Mouse (Mus musculus): Measurements from ENCODE around the gene Tmem210. TPM values are rescaled to one million over a fixed set of nuclear protein-coding genes. Genes with fewer than 3 reads are reported as not detected.

Gene Tmem210
- total and polyA plus RNA-seq, 3 experiments: not detected

GRCm38 (mm10) chr2:25267241-25267640 lies 20.7 kb upstream of the Tmem210 start:
- Histone ChIP-seq H3K27me3 (ENCODE audit: control insufficient read depth in 1 of 2, insufficient read depth in 2 of 2, low read length in 2 of 2) (no peaks in the 10 kb centered on the region), H3K4me1 (ENCODE audit: control insufficient read depth in 1 of 2, insufficient read depth in 2 of 2, low read length in 2 of 2) (peaks cover 10 to 53% of the 10 kb centered on the region in 2 experiments), H3K9ac (ENCODE audit: control insufficient read depth, low read depth, low read length, poor library complexity, severe bottlenecking) (peak overlapping the region; percentile 66), H3K4me3 (ENCODE audit: control insufficient read depth in 1 of 2, insufficient read depth in 1 of 2, low read depth in 2 of 2, low read length in 2 of 2) (peak overlapping the region; percentile 46 to 63), H3K36me3 (ENCODE audit: control insufficient read depth in 1 of 2, insufficient read depth in 2 of 2, low read length in 2 of 2) (peaks cover 0 to 41% of the 10 kb centered on the region in 2 experiments; a peak in 3 of 4 replicates), H3K27ac (ENCODE audit: control insufficient read depth, low read depth, low read length) (peak overlapping the region; percentile 70), H3K9me3 (replicated peaks; ENCODE audit: insufficient read depth, low read length) (no peaks in the 10 kb centered on the region), H3K79me2 (ENCODE audit: control insufficient read depth, insufficient read depth, low read length, poor library complexity) (peaks cover 70% of the 10 kb centered on the region)
- peak; percentile 51 for DNase-seq (ENCODE audit: low read depth, low spot score)
- 0 out of 4 replicates have a peak, but pooled peaks of 1 of the 2 experiments have one; percentile 18 for TF ChIP-seq POLR2A (IDR thresholded peaks at IDR 0.05; ENCODE audit: control insufficient read depth in 1 of 2, insufficient read depth in 1 of 2, low read depth in 1 of 2, low read length in 2 of 2, poor library complexity in 1 of 2)
- no peak for TF ChIP-seq SIN3A (IDR thresholded peaks at IDR 0.05; ENCODE audit: low read length)

- no peak for TF ChIP-seq HCFC1 (IDR thresholded peaks at IDR 0.05; ENCODE audit: low read depth, low read length)
- no peak for TF ChIP-seq ZKSCAN1 (IDR thresholded peaks at IDR 0.05; ENCODE audit: low read depth, low read length)
- TF ChIP-seq ETS1 (IDR thresholded peaks at IDR 0.05; ENCODE audit: low read depth, low read length): peak; percentile 53; the same call in 1 of the 2 replicates
- H3K4me3 ChIP-seq (ENCODE audit: control insufficient read depth in 1 of 2, insufficient read depth in 1 of 2, low read depth in 2 of 2, low read length in 2 of 2): no peak overlapping the region
- H3K79me2 ChIP-seq (ENCODE audit: control insufficient read depth, insufficient read depth, low read length, poor library complexity): peaks cover 72% of the 10 kb centered on the region
- H3K27me3 ChIP-seq (ENCODE audit: control insufficient read depth in 1 of 2, insufficient read depth in 2 of 2, low read length in 2 of 2): no peaks in the 10 kb centered on the region
- H3K9ac ChIP-seq (ENCODE audit: control insufficient read depth, low read depth, low read length, poor library complexity, severe bottlenecking): no peak overlapping the region; the same call in 1 of the 2 replicates
- H3K27ac ChIP-seq (ENCODE audit: control insufficient read depth, low read depth, low read length): peak overlapping the region; percentile 29
- H3K36me3 ChIP-seq (ENCODE audit: control insufficient read depth in 1 of 2, insufficient read depth in 2 of 2, low read length in 2 of 2): peaks cover 0 to 41% of the 10 kb centered on the region in 2 experiments; a peak in 3 of 4 replicates
- no peak for DNase-seq (ENCODE audit: low read depth, low spot score)
- peaks cover 10 to 53% of the 10 kb centered on the region in 2 experiments for H3K4me1 ChIP-seq (ENCODE audit: control insufficient read depth in 1 of 2, insufficient read depth in 2 of 2, low read length in 2 of 2)
- H3K9me3 ChIP-seq (replicated peaks; ENCODE audit: insufficient read depth, low read length): no peaks in the 10 kb centered on the region
Observed at GRCm38 (mm10) chr2:25267746-25268309, 20.1 kb upstream of the Tmem210 start.

GRCm38 (mm10) chr2:25271827-25272511 lies 16.0 kb upstream of the Tmem210 start, which contains the start of the genes Ssna1 and Anapc2:
TSS of gene Ssna1 (minus strand) at chr2:25272438.
TSS of gene Anapc2 (plus strand) at chr2:25272478.
- DNase-seq (ENCODE audit: low read depth, low spot score): peak; percentile 98
- Histone ChIP-seq H3K9ac (ENCODE audit: control insufficient read depth, low read depth, low read length, poor library complexity, severe bottlenecking) (peak within 1 kb of the TSS; percentile 84), H3K4me3 (ENCODE audit: control insufficient read depth in 1 of 2, insufficient read depth in 1 of 2, low read depth in 2 of 2, low read length in 2 of 2) (peak within 1 kb of the TSS; percentile 76 to 87), H3K27ac (ENCODE audit: control insufficient read depth, low read depth, low read length) (peak within 1 kb of the TSS; percentile 60), H3K36me3 (ENCODE audit: control insufficient read depth in 1 of 2, insufficient read depth in 2 of 2, low read length in 2 of 2) (peaks cover 1 to 26% of the 10 kb centered on the region in 2 experiments), H3K4me1 (ENCODE audit: control insufficient read depth in 1 of 2, insufficient read depth in 2 of 2, low read length in 2 of 2) (peaks cover 5 to 26% of the 10 kb centered on the region in 2 experiments), H3K79me2 (ENCODE audit: control insufficient read depth, insufficient read depth, low read length, poor library complexity) (peaks cover 36% of the 10 kb centered on the region), H3K27me3 (ENCODE audit: control insufficient read depth in 1 of 2, insufficient read depth in 2 of 2, low read length in 2 of 2) (no peaks in the 10 kb centered on the region), H3K9me3 (replicated peaks; ENCODE audit: insufficient read depth, low read length) (no peaks in the 10 kb centered on the region)
- TF ChIP-seq SMC3 (IDR thresholded peaks at IDR 0.05; ENCODE audit: low read depth, low read length): no peak
- peak; percentile 97 for TF ChIP-seq SIN3A (IDR thresholded peaks at IDR 0.05; ENCODE audit: low read length)
- TF ChIP-seq GATA1 (IDR thresholded peaks at IDR 0.05; ENCODE audit: low read depth, low read length): no peak
- no peak for TF ChIP-seq ZNF384 (IDR thresholded peaks at IDR 0.05; ENCODE audit: low read depth, low read length)
- peak; percentile 59; the same call in 1 of the 2 replicates for TF ChIP-seq ETS1 (IDR thresholded peaks at IDR 0.05; ENCODE audit: low read depth, low read length)
- no peak for TF ChIP-seq CHD1 (IDR thresholded peaks at IDR 0.05; ENCODE audit: low read depth, low read length)
- peak; percentile 92 for TF ChIP-seq POLR2AphosphoS2 (IDR thresholded peaks at IDR 0.05; ENCODE audit: low read length)
- peak; percentile 93 for TF ChIP-seq HCFC1 (IDR thresholded peaks at IDR 0.05; ENCODE audit: low read depth, low read length)
- no peak for TF ChIP-seq MYC (IDR thresholded peaks at IDR 0.05; ENCODE audit: low read depth, low read length)
- peak; percentile 63 for TF ChIP-seq MYB (IDR thresholded peaks at IDR 0.05; ENCODE audit: low read depth, low read length)
- TF ChIP-seq MAFK (IDR thresholded peaks at IDR 0.05; ENCODE audit: borderline replicate concordance, low read depth, low read length): no peak
- TF ChIP-seq TBP (IDR thresholded peaks at IDR 0.05; ENCODE audit: low read depth, low read length): no peak
- TF ChIP-seq USF1 (IDR thresholded peaks at IDR 0.05; ENCODE audit: low read depth, low read length): 0 out of 2 replicates have a peak, but pooled peaks have one; percentile 25
- TF ChIP-seq POLR2A (IDR thresholded peaks at IDR 0.05; ENCODE audit: control insufficient read depth in 1 of 2, insufficient read depth in 1 of 2, low read depth in 1 of 2, low read length in 2 of 2, poor library complexity in 1 of 2): peak; percentile 67 to 89
- TF ChIP-seq BHLHE40 (IDR thresholded peaks at IDR 0.05; ENCODE audit: borderline replicate concordance, low read depth, low read length): no peak
- TF ChIP-seq USF2 (IDR thresholded peaks at IDR 0.05; ENCODE audit: borderline replicate concordance in 1 of 2, insufficient read depth in 1 of 2, low read depth in 1 of 2, low read length in 2 of 2): no peak
- peak; percentile 85 for TF ChIP-seq NELFE (IDR thresholded peaks at IDR 0.05; ENCODE audit: low read depth, low read length)
- no peak for TF ChIP-seq POLR2AphosphoS5 (IDR thresholded peaks at IDR 0.05; ENCODE audit: borderline replicate concordance, low read depth, low read length)
- no peak for TF ChIP-seq ZKSCAN1 (IDR thresholded peaks at IDR 0.05; ENCODE audit: low read depth, low read length)
- TF ChIP-seq RAD21 (IDR thresholded peaks at IDR 0.05; ENCODE audit: low read depth, low read length): no peak; the same call in 1 of the 2 replicates
- peak; percentile 87 for TF ChIP-seq NRF1 (IDR thresholded peaks at IDR 0.05; ENCODE audit: insufficient read depth, low read depth, low read length, poor library complexity, severe bottlenecking)
- TF ChIP-seq KAT2A (conservative IDR thresholded peaks at IDR 0.05; ENCODE audit: low read depth, low read length): no peak; the same call in 1 of the 2 replicates

Measured in MEL (cell line).